In genomic region chrX:153237920-153238504, GRCm38 (mm10) we compare ENCODE assay signal across 8 mouse cellular contexts. TPM values are rescaled to one million over a fixed set of nuclear protein-coding genes. Genes with fewer than 3 reads are reported as not detected.
DNase-seq lines count a peak whose midpoint lies in the region; ATAC-seq and TF ChIP-seq lines count a peak whose summit lies in the region.

No protein-coding gene starts in this region.

- H3K4me1 ChIP-seq in kidney, adult 2 months (ENCODE audit: control insufficient read depth, insufficient read depth, low read length), result no peaks in the 10 kb centered on the region
- no peaks in the 10 kb centered on the region for H3K4me1 ChIP-seq in limb, embryonic 14.5 days (ENCODE audit: control insufficient read depth, insufficient read depth, low read length)
- no peaks in the 10 kb centered on the region for H3K4me1 ChIP-seq in midbrain, postnatal 0 days (ENCODE audit: insufficient read depth, low read length)
- H3K4me1 ChIP-seq in stomach, postnatal 0 days (replicated peaks; ENCODE audit: control insufficient read depth, insufficient read depth), result no peaks in the 10 kb centered on the region

- H3K36me3 ChIP-seq in kidney, adult 2 months (ENCODE audit: control insufficient read depth, insufficient read depth, low read length), result no peaks in the 10 kb centered on the region
- no peaks in the 10 kb centered on the region for H3K36me3 ChIP-seq in limb, embryonic 14.5 days (ENCODE audit: control insufficient read depth, insufficient read depth, low read length)
- H3K36me3 ChIP-seq in midbrain, postnatal 0 days (ENCODE audit: insufficient read depth, low read length), result no peaks in the 10 kb centered on the region
- H3K36me3 ChIP-seq in stomach, postnatal 0 days (ENCODE audit: control insufficient read depth, insufficient read depth, low read length), result no peaks in the 10 kb centered on the region

- H3K4me3 ChIP-seq in kidney, adult 2 months (ENCODE audit: insufficient read depth, low read depth, low read length), result peak overlapping the region; percentile 68
- peak overlapping the region; percentile 49 for H3K4me3 ChIP-seq in limb, embryonic 14.5 days (replicated peaks; ENCODE audit: low read length)
- H3K4me3 ChIP-seq in midbrain, postnatal 0 days (ENCODE audit: low read depth, low read length), result peak overlapping the region; percentile 55
- peak overlapping the region; percentile 45 for H3K4me3 ChIP-seq in stomach, postnatal 0 days (ENCODE audit: low read depth, low read length)

- DNase-seq in layer of hippocampus, adult 11-12 months (ENCODE audit: low spot score), result peak; percentile 8
- DNase-seq in layer of hippocampus, adult 9-10 months (ENCODE audit: low spot score), result no peak
- DNase-seq in cerebellum, postnatal 25 days, result peak; percentile 71
- peak; percentile 29 to 30 for DNase-seq in frontal cortex, postnatal 36 days (ENCODE audit: low spot score in 2 of 2)
- peak; percentile 2 for DNase-seq in kidney, adult 2 months
- DNase-seq in limb, embryonic 14.5 days (ENCODE audit: low spot score), result no peak
- DNase-seq in midbrain, postnatal 0 days (ENCODE audit: low spot score), result peak; percentile 47
- DNase-seq in stomach, postnatal 0 days (ENCODE audit: low spot score), result peak; percentile 23

- under 1% methylated on average over 23 of the region's 23 CpGs for WGBS in kidney, adult 2 months
- WGBS in limb, embryonic 14.5 days, result 25% methylated on average over 20 of the region's 23 CpGs
- 28% methylated on average over 23 of the region's 23 CpGs for WGBS in midbrain, postnatal 0 days
- whole genome bisulfite sequencing in stomach, postnatal 0 days, result 22% methylated on average over 20 of the region's 23 CpGs

- no peak for TF ChIP-seq EP300 in stomach, postnatal 0 days (optimal IDR thresholded peaks at IDR 0.05)

- H3K27me3 ChIP-seq in kidney, adult 2 months (replicated peaks; ENCODE audit: control insufficient read depth, insufficient read depth, low read length), result no peaks in the 10 kb centered on the region
- no peaks in the 10 kb centered on the region for H3K27me3 ChIP-seq in limb, embryonic 14.5 days (ENCODE audit: control insufficient read depth, insufficient read depth, low read length)
- H3K27me3 ChIP-seq in midbrain, postnatal 0 days (ENCODE audit: insufficient read depth, low read length), result no peaks in the 10 kb centered on the region; the same call in 1 of the 2 replicates
- H3K27me3 ChIP-seq in stomach, postnatal 0 days (ENCODE audit: control insufficient read depth, insufficient read depth, low read length), result no peaks in the 10 kb centered on the region

- no peak for TF ChIP-seq CTCF in kidney, adult 2 months (conservative IDR thresholded peaks at IDR 0.05; ENCODE audit: insufficient read depth, insufficient read length, low read depth, low read length)
- TF ChIP-seq CTCF in midbrain, postnatal 0 days (IDR thresholded peaks at IDR 0.05), result no peak
- no peak for TF ChIP-seq CTCF in stomach, postnatal 0 days (IDR thresholded peaks at IDR 0.05; ENCODE audit: low read depth)

- 0 out of 2 replicates have a peak, but pooled peaks have one; percentile 57 for ATAC-seq in limb, embryonic 14.5 days (ENCODE audit: low FRiP score, low read depth)
- peak; percentile 89 for ATAC-seq in midbrain, postnatal 0 days (ENCODE audit: low FRiP score)
- ATAC-seq in stomach, postnatal 0 days (ENCODE audit: low FRiP score, low TSS enrichment), result no peak

- peak overlapping the region; percentile 56 for H3K9ac ChIP-seq in limb, embryonic 14.5 days (ENCODE audit: low read depth, low read length, severe bottlenecking)
- H3K9ac ChIP-seq in midbrain, postnatal 0 days (replicated peaks; ENCODE audit: low read length, poor library complexity, severe bottlenecking), result peak overlapping the region; percentile 54
- H3K9ac ChIP-seq in stomach, postnatal 0 days (ENCODE audit: low read length), result no peak overlapping the region; the same call in 1 of the 2 replicates

- peak overlapping the region; percentile 55 for H3K4me2 ChIP-seq in limb, embryonic 14.5 days (replicated peaks; ENCODE audit: low read depth, low read length, severe bottlenecking)
- peak overlapping the region; percentile 49 for H3K4me2 ChIP-seq in midbrain, postnatal 0 days (ENCODE audit: low read depth, low read length, poor library complexity, severe bottlenecking)
- peak overlapping the region; percentile 64 for H3K4me2 ChIP-seq in stomach, postnatal 0 days (replicated peaks; ENCODE audit: low read depth)

- H3K27ac ChIP-seq in kidney, adult 2 months (ENCODE audit: insufficient read depth, low read depth, low read length), result no peak overlapping the region
- no peak overlapping the region for H3K27ac ChIP-seq in limb, embryonic 14.5 days (replicated peaks; ENCODE audit: low read depth, low read length)
- peak overlapping the region; percentile 70 for H3K27ac ChIP-seq in midbrain, postnatal 0 days (ENCODE audit: low read depth, low read length)
- H3K27ac ChIP-seq in stomach, postnatal 0 days (replicated peaks), result no peak overlapping the region

- TF ChIP-seq POLR2A in kidney, adult 2 months (IDR thresholded peaks at IDR 0.05; ENCODE audit: low read depth, low read length), result no peak
- TF ChIP-seq POLR2A in limb, embryonic 14.5 days (IDR thresholded peaks at IDR 0.05; ENCODE audit: borderline replicate concordance, extremely low read depth, insufficient read depth, insufficient read length), result no peak

- H3K9me3 ChIP-seq in limb, embryonic 14.5 days (ENCODE audit: control insufficient read depth, low read length), result no peaks in the 10 kb centered on the region
- H3K9me3 ChIP-seq in midbrain, postnatal 0 days (ENCODE audit: low read length), result no peaks in the 10 kb centered on the region
- no peaks in the 10 kb centered on the region for H3K9me3 ChIP-seq in stomach, postnatal 0 days (ENCODE audit: control insufficient read depth, low read length)

RNA-seq across cellular contexts. Expression of gene Klf8, which starts 0.7 kb away (rescaled TPM):
- 0.33 and 0.35 TPM in 2 replicates for polyA plus RNA-seq in kidney, adult 2 months (2012; rRNA removed)
- polyA plus RNA-seq in limb, embryonic 14.5 days (2012; rRNA removed), result 3.9 and 5.1 TPM in 2 replicates
- polyA plus RNA-seq in limb, embryonic 14.5 days (2014; fragmentation: Nextera tagmentation; extraction: Ambion mirVana), result 1.3 and 1.9 TPM in 2 replicates
- total RNA-seq in midbrain, postnatal 0 days (2014; rRNA removed), result 21.0 and 26.2 TPM in 2 replicates
- 4.7 and 5.3 TPM in 2 replicates for polyA plus RNA-seq in midbrain, postnatal 0 days (2015; fragmentation: Nextera tagmentation; extraction: Ambion mirVana)
- 0.63 TPM in 2 replicates for polyA plus RNA-seq in stomach, postnatal 0 days (2015; fragmentation: Nextera tagmentation; extraction: Ambion mirVana)

Comparison
In these comparisons a context has a peak if more than half of its experiments do, and no peak if none do; other contexts are left out.
1. DNase-seq: peak in layer of hippocampus, adult 11-12 months (single experiment), cerebellum, postnatal 25 days (2 of 2), frontal cortex, postnatal 36 days (2 of 2), kidney, adult 2 months (single experiment), midbrain, postnatal 0 days (single experiment) and stomach, postnatal 0 days (single experiment); none in layer of hippocampus, adult 9-10 months (single experiment) and limb, embryonic 14.5 days (single experiment).
2. Peak in every context shown above with its lines, with median percentiles within 50 percentile points of each other: H3K4me3 ChIP-seq and H3K4me2 ChIP-seq.